8 mouse cellular contexts compared by ENCODE assay signal in genomic region chr5:113783581-113784001, GRCm38 (mm10). TPM values are rescaled to one million over a fixed set of nuclear protein-coding genes. Genes with fewer than 3 reads are reported as not detected.
DNase-seq lines count a peak whose midpoint lies in the region; ATAC-seq lines count a peak whose summit lies in the region.

No protein-coding gene starts in this region.

- no peak for ATAC-seq in hindbrain, embryonic 12.5 days (ENCODE audit: low FRiP score)
- ATAC-seq in hindbrain, embryonic 14.5 days (ENCODE audit: low FRiP score), result no peak
- ATAC-seq in limb, embryonic 11.5 days (ENCODE audit: insufficient number of reproducible peaks, low FRiP score, low TSS enrichment, low read depth), result no peak
- no peak for ATAC-seq in neural tube, embryonic 13.5 days (ENCODE audit: low read depth)

- H3K9ac ChIP-seq in hindbrain, embryonic 12.5 days, result no peak overlapping the region
- H3K9ac ChIP-seq in hindbrain, embryonic 14.5 days, result no peak overlapping the region
- peak overlapping the region; percentile 12; the same call in 1 of the 2 replicates for H3K9ac ChIP-seq in limb, embryonic 11.5 days (ENCODE audit: low read length)
- H3K9ac ChIP-seq in neural tube, embryonic 13.5 days, result no peak overlapping the region

- H3K4me3 ChIP-seq in hindbrain, embryonic 12.5 days, result no peak overlapping the region
- no peak overlapping the region for H3K4me3 ChIP-seq in hindbrain, embryonic 14.5 days (replicated peaks; ENCODE audit: low read length)
- peak overlapping the region; percentile 37 for H3K4me3 ChIP-seq in embryonic facial prominence, embryonic 10.5 days
- no peak overlapping the region for H3K4me3 ChIP-seq in limb, embryonic 11.5 days (ENCODE audit: low read depth, low read length)
- H3K4me3 ChIP-seq in neural tube, embryonic 13.5 days, result no peak overlapping the region

- intact Hi-C loops in heart, postnatal 10 days (cut with DNase I), result no loop called here

- H3K36me3 ChIP-seq in hindbrain, embryonic 12.5 days, result peaks cover 3% of the 10 kb centered on the region; the same call in 1 of the 2 replicates
- H3K36me3 ChIP-seq in hindbrain, embryonic 14.5 days (replicated peaks; ENCODE audit: control insufficient read depth, insufficient read depth), result peaks cover 3% of the 10 kb centered on the region
- peaks cover 5% of the 10 kb centered on the region for H3K36me3 ChIP-seq in embryonic facial prominence, embryonic 10.5 days (replicated peaks)
- no peaks in the 10 kb centered on the region; the same call in 1 of the 2 replicates for H3K36me3 ChIP-seq in limb, embryonic 11.5 days (ENCODE audit: control insufficient read depth, insufficient read depth, low read length)
- H3K36me3 ChIP-seq in neural tube, embryonic 13.5 days, result peaks cover 2% of the 10 kb centered on the region; the same call in 1 of the 2 replicates

- peak overlapping the region; percentile 37; the same call in 1 of the 2 replicates for H3K27ac ChIP-seq in hindbrain, embryonic 12.5 days
- H3K27ac ChIP-seq in hindbrain, embryonic 14.5 days, result no peak overlapping the region
- peak overlapping the region; percentile 83 for H3K27ac ChIP-seq in embryonic facial prominence, embryonic 10.5 days (replicated peaks)
- H3K27ac ChIP-seq in limb, embryonic 11.5 days (replicated peaks; ENCODE audit: low read depth, low read length), result peak overlapping the region; percentile 68
- H3K27ac ChIP-seq in neural tube, embryonic 13.5 days (replicated peaks), result peak overlapping the region; percentile 14; the same call in 1 of the 2 replicates

- WGBS in hindbrain, embryonic 12.5 days, result 16% methylated on average over 12 of the region's 12 CpGs
- WGBS in hindbrain, embryonic 14.5 days, result 18% methylated on average over 12 of the region's 12 CpGs
- WGBS in embryonic facial prominence, embryonic 10.5 days, result 10% methylated on average over 12 of the region's 12 CpGs
- 8% methylated on average over 12 of the region's 12 CpGs for whole genome bisulfite sequencing in limb, embryonic 11.5 days
- WGBS in neural tube, embryonic 13.5 days, result 19% methylated on average over 12 of the region's 12 CpGs

- DNase-seq in hindbrain, embryonic 14.5 days (ENCODE audit: low spot score), result no peak
- DNase-seq in embryonic facial prominence, embryonic 10.5 days (ENCODE audit: low spot score), result peak; percentile 73
- DNase-seq in heart, postnatal 10 days, result peak; percentile 75 to 76
- peak; percentile 46 for DNase-seq in limb, embryonic 11.5 days (ENCODE audit: low spot score)
- DNase-seq in thymus, postnatal 4 days, result no peak
- no peak for DNase-seq in cerebellum, postnatal 25 days

- peaks cover 7% of the 10 kb centered on the region for H3K4me1 ChIP-seq in hindbrain, embryonic 12.5 days
- no peaks in the 10 kb centered on the region for H3K4me1 ChIP-seq in hindbrain, embryonic 14.5 days (replicated peaks; ENCODE audit: control insufficient read depth, insufficient read depth, low read length)
- peaks cover 55% of the 10 kb centered on the region for H3K4me1 ChIP-seq in embryonic facial prominence, embryonic 10.5 days
- H3K4me1 ChIP-seq in limb, embryonic 11.5 days (ENCODE audit: control insufficient read depth, insufficient read depth, low read length), result peaks cover 35% of the 10 kb centered on the region
- peaks cover 4% of the 10 kb centered on the region for H3K4me1 ChIP-seq in neural tube, embryonic 13.5 days (replicated peaks)

- H3K27me3 ChIP-seq in hindbrain, embryonic 12.5 days, result peaks cover 17% of the 10 kb centered on the region
- H3K27me3 ChIP-seq in hindbrain, embryonic 14.5 days (ENCODE audit: control insufficient read depth, insufficient read depth, low read length), result no peaks in the 10 kb centered on the region; the same call in 1 of the 2 replicates
- peaks cover 12% of the 10 kb centered on the region for H3K27me3 ChIP-seq in embryonic facial prominence, embryonic 10.5 days (replicated peaks; ENCODE audit: low read depth, poor library complexity, severe bottlenecking)
- no peaks in the 10 kb centered on the region for H3K27me3 ChIP-seq in limb, embryonic 11.5 days (ENCODE audit: control insufficient read depth, insufficient read depth, low read length)
- H3K27me3 ChIP-seq in neural tube, embryonic 13.5 days, result peaks cover 15% of the 10 kb centered on the region

- H3K4me2 ChIP-seq in hindbrain, embryonic 12.5 days (replicated peaks), result no peak overlapping the region; the same call in 1 of the 2 replicates
- H3K4me2 ChIP-seq in hindbrain, embryonic 14.5 days (replicated peaks), result no peak overlapping the region
- peak overlapping the region; percentile 36 for H3K4me2 ChIP-seq in limb, embryonic 11.5 days (ENCODE audit: low read depth, severe bottlenecking)
- no peak overlapping the region for H3K4me2 ChIP-seq in neural tube, embryonic 13.5 days

- H3K9me3 ChIP-seq in hindbrain, embryonic 12.5 days (replicated peaks), result no peaks in the 10 kb centered on the region
- no peaks in the 10 kb centered on the region for H3K9me3 ChIP-seq in hindbrain, embryonic 14.5 days (ENCODE audit: control insufficient read depth, low read length)
- no peaks in the 10 kb centered on the region for H3K9me3 ChIP-seq in embryonic facial prominence, embryonic 10.5 days
- no peaks in the 10 kb centered on the region for H3K9me3 ChIP-seq in limb, embryonic 11.5 days (ENCODE audit: control insufficient read depth, low read length)
- no peaks in the 10 kb centered on the region for H3K9me3 ChIP-seq in neural tube, embryonic 13.5 days

RNA-seq across cellular contexts. Expression of gene Iscu, which starts 11.0 kb away (rescaled TPM):
- polyA plus RNA-seq in hindbrain, embryonic 12.5 days (2016; fragmentation: Nextera tagmentation; extraction: Ambion mirVana), result 101 and 106 TPM in 2 replicates
- 81.5 and 92.4 TPM in 2 replicates for polyA plus RNA-seq in hindbrain, embryonic 14.5 days (2014; fragmentation: Nextera tagmentation; extraction: Ambion mirVana)
- polyA plus RNA-seq in embryonic facial prominence, embryonic 10.5 days (2016; fragmentation: Nextera tagmentation; extraction: Ambion mirVana), result 99.7 and 103 TPM in 2 replicates
- total RNA-seq in heart, postnatal 10 days (2021), result 100 to 1,000 TPM; 122 to 123 TPM
- 106 and 112 TPM in 2 replicates for polyA plus RNA-seq in limb, embryonic 11.5 days (2014; fragmentation: Nextera tagmentation; extraction: Ambion mirVana)
- 85.7 and 93.0 TPM in 2 replicates for polyA plus RNA-seq in neural tube, embryonic 13.5 days (2015; fragmentation: Nextera tagmentation; extraction: Ambion mirVana)

RNA-seq across cellular contexts. Expression of gene Sart3, which starts 11.3 kb away (rescaled TPM):
- 71.9 and 80.6 TPM in 2 replicates for polyA plus RNA-seq in hindbrain, embryonic 12.5 days (2016; fragmentation: Nextera tagmentation; extraction: Ambion mirVana)
- 33.0 and 37.1 TPM in 2 replicates for polyA plus RNA-seq in hindbrain, embryonic 14.5 days (2014; fragmentation: Nextera tagmentation; extraction: Ambion mirVana)
- 79.0 and 80.9 TPM in 2 replicates for polyA plus RNA-seq in embryonic facial prominence, embryonic 10.5 days (2016; fragmentation: Nextera tagmentation; extraction: Ambion mirVana)
- total RNA-seq in heart, postnatal 10 days (2021), result 10 to 100 TPM; 19.6 to 20.5 TPM
- 64.6 and 78.0 TPM in 2 replicates for polyA plus RNA-seq in limb, embryonic 11.5 days (2014; fragmentation: Nextera tagmentation; extraction: Ambion mirVana)
- 45.5 and 47.0 TPM in 2 replicates for polyA plus RNA-seq in neural tube, embryonic 13.5 days (2015; fragmentation: Nextera tagmentation; extraction: Ambion mirVana)

RNA-seq across cellular contexts. Expression of gene Tmem119, which starts 16.7 kb away (rescaled TPM):
- 41.0 and 44.1 TPM in 2 replicates for polyA plus RNA-seq in hindbrain, embryonic 12.5 days (2016; fragmentation: Nextera tagmentation; extraction: Ambion mirVana)
- polyA plus RNA-seq in hindbrain, embryonic 14.5 days (2014; fragmentation: Nextera tagmentation; extraction: Ambion mirVana), result 4.8 and 5.0 TPM in 2 replicates
- 72.7 and 83.3 TPM in 2 replicates for polyA plus RNA-seq in embryonic facial prominence, embryonic 10.5 days (2016; fragmentation: Nextera tagmentation; extraction: Ambion mirVana)
- total RNA-seq in heart, postnatal 10 days (2021), result 10 to 100 TPM; 14.6 to 18.5 TPM
- 112 and 131 TPM in 2 replicates for polyA plus RNA-seq in limb, embryonic 11.5 days (2014; fragmentation: Nextera tagmentation; extraction: Ambion mirVana)
- 12.6 and 19.9 TPM in 2 replicates for polyA plus RNA-seq in neural tube, embryonic 13.5 days (2015; fragmentation: Nextera tagmentation; extraction: Ambion mirVana)

RNA-seq across cellular contexts. Expression of gene Ficd, which starts 48.0 kb away (rescaled TPM):
- polyA plus RNA-seq in hindbrain, embryonic 12.5 days (2016; fragmentation: Nextera tagmentation; extraction: Ambion mirVana), result 7.6 and 7.8 TPM in 2 replicates
- polyA plus RNA-seq in hindbrain, embryonic 14.5 days (2014; fragmentation: Nextera tagmentation; extraction: Ambion mirVana), result 7.0 and 7.5 TPM in 2 replicates
- 3.6 and 4.0 TPM in 2 replicates for polyA plus RNA-seq in embryonic facial prominence, embryonic 10.5 days (2016; fragmentation: Nextera tagmentation; extraction: Ambion mirVana)
- total RNA-seq in heart, postnatal 10 days (2021), result 1 to 10 TPM; 5.4 to 5.8 TPM
- polyA plus RNA-seq in limb, embryonic 11.5 days (2014; fragmentation: Nextera tagmentation; extraction: Ambion mirVana), result 3.5 and 3.7 TPM in 2 replicates
- polyA plus RNA-seq in neural tube, embryonic 13.5 days (2015; fragmentation: Nextera tagmentation; extraction: Ambion mirVana), result 7.9 and 8.2 TPM in 2 replicates

RNA-seq across cellular contexts. Expression of gene Selplg, which starts 48.9 kb away (rescaled TPM):
- polyA plus RNA-seq in hindbrain, embryonic 12.5 days (2016; fragmentation: Nextera tagmentation; extraction: Ambion mirVana), result 1.3 and 2.3 TPM in 2 replicates
- 1.6 and 2.4 TPM in 2 replicates for polyA plus RNA-seq in hindbrain, embryonic 14.5 days (2014; fragmentation: Nextera tagmentation; extraction: Ambion mirVana)
- polyA plus RNA-seq in embryonic facial prominence, embryonic 10.5 days (2016; fragmentation: Nextera tagmentation; extraction: Ambion mirVana), result 0.58 and 0.83 TPM in 2 replicates
- total RNA-seq in heart, postnatal 10 days (2021), result 1 to 10 TPM; 2.0 to 2.1 TPM
- polyA plus RNA-seq in limb, embryonic 11.5 days (2014; fragmentation: Nextera tagmentation; extraction: Ambion mirVana), result 0.79 and 1.6 TPM in 2 replicates
- polyA plus RNA-seq in neural tube, embryonic 13.5 days (2015; fragmentation: Nextera tagmentation; extraction: Ambion mirVana), result 1.9 and 2.5 TPM in 2 replicates

Comparison
In these comparisons a context has a peak if more than half of its experiments do, and no peak if none do; other contexts are left out.
1. DNase-seq: peak in embryonic facial prominence, embryonic 10.5 days (single experiment), heart, postnatal 10 days (2 of 2) and limb, embryonic 11.5 days (single experiment); none in hindbrain, embryonic 14.5 days (single experiment), thymus, postnatal 4 days (single experiment) and cerebellum, postnatal 25 days (0 of 2).